Mouse (Mus musculus): Measurements from ENCODE around the gene Dlg2. TPM values are rescaled to one million over a fixed set of nuclear protein-coding genes. Genes with fewer than 3 reads are reported as not detected.

The Dlg2 gene
- polyA plus RNA-seq, 1 experiment: 0.01 TPM

- TF ChIP-seq MAX (IDR thresholded peaks at IDR 0.05) (no peak), CTCF (IDR thresholded peaks at IDR 0.05; ENCODE audit: control insufficient read depth, insufficient read depth, insufficient read length) (no peak), CEBPB (IDR thresholded peaks at IDR 0.05; ENCODE audit: low read depth) (no peak), FOSL1 (IDR thresholded peaks at IDR 0.05; ENCODE audit: insufficient read depth, low read length, poor library complexity, severe bottlenecking) (no peak), MYOG (IDR thresholded peaks at IDR 0.05; ENCODE audit: control insufficient read depth, extremely low read depth, insufficient read length) (no peak), MYOD1 (IDR thresholded peaks at IDR 0.05; ENCODE audit: control insufficient read depth, insufficient read length, low read depth) (no peak), USF1 (IDR thresholded peaks at IDR 0.05; ENCODE audit: low read depth) (no peak)
- Histone ChIP-seq H3ac (ENCODE audit: control insufficient read depth, insufficient read length, low read depth) (no peak overlapping the region), H3K79me2 (ENCODE audit: control insufficient read depth, insufficient read depth) (no peaks in the 10 kb centered on the region), H3K27me3 (ENCODE audit: control insufficient read depth, insufficient read depth, insufficient read length) (no peaks in the 10 kb centered on the region), H3K36me3 (ENCODE audit: control insufficient read depth, insufficient read depth) (no peaks in the 10 kb centered on the region), H3K4me3 (ENCODE audit: insufficient read depth, poor library complexity, severe bottlenecking) (no peak overlapping the region), H3K79me3 (ENCODE audit: low read depth) (no peaks in the 10 kb centered on the region)
Observed at GRCm38 (mm10) chr7:92247594-92247993, 1771.1 kb downstream of the Dlg2 start.

GRCm38 (mm10) chr7:92248619-92249018 lies 1772.1 kb downstream of the Dlg2 start:
- Histone ChIP-seq H3K79me3 (ENCODE audit: low read depth) (no peaks in the 10 kb centered on the region), H3K36me3 (ENCODE audit: control insufficient read depth, insufficient read depth) (no peaks in the 10 kb centered on the region), H3K79me2 (ENCODE audit: control insufficient read depth, insufficient read depth) (no peaks in the 10 kb centered on the region), H3K27me3 (ENCODE audit: control insufficient read depth, insufficient read depth, insufficient read length) (no peaks in the 10 kb centered on the region), H3K4me3 (ENCODE audit: insufficient read depth, poor library complexity, severe bottlenecking) (no peak overlapping the region), H3ac (ENCODE audit: control insufficient read depth, insufficient read length, low read depth) (no peak overlapping the region)
- TF ChIP-seq FOSL1 (IDR thresholded peaks at IDR 0.05; ENCODE audit: insufficient read depth, low read length, poor library complexity, severe bottlenecking) (no peak), MYOG (IDR thresholded peaks at IDR 0.05; ENCODE audit: control insufficient read depth, extremely low read depth, insufficient read length) (no peak), MYOD1 (IDR thresholded peaks at IDR 0.05; ENCODE audit: control insufficient read depth, insufficient read length, low read depth) (no peak), CEBPB (IDR thresholded peaks at IDR 0.05; ENCODE audit: low read depth) (no peak), CTCF (IDR thresholded peaks at IDR 0.05; ENCODE audit: control insufficient read depth, insufficient read depth, insufficient read length) (no peak), MAX (IDR thresholded peaks at IDR 0.05) (no peak), USF1 (IDR thresholded peaks at IDR 0.05; ENCODE audit: low read depth) (no peak)

- no peaks in the 10 kb centered on the region for H3K79me2 ChIP-seq (ENCODE audit: control insufficient read depth, insufficient read depth)
- no peaks in the 10 kb centered on the region for H3K36me3 ChIP-seq (ENCODE audit: control insufficient read depth, insufficient read depth)
- no peak for TF ChIP-seq CTCF (IDR thresholded peaks at IDR 0.05; ENCODE audit: control insufficient read depth, insufficient read depth, insufficient read length)
- TF ChIP-seq CEBPB (IDR thresholded peaks at IDR 0.05; ENCODE audit: low read depth): no peak
- TF ChIP-seq MYOG (IDR thresholded peaks at IDR 0.05; ENCODE audit: control insufficient read depth, extremely low read depth, insufficient read length): no peak
- no peak for TF ChIP-seq MYOD1 (IDR thresholded peaks at IDR 0.05; ENCODE audit: control insufficient read depth, insufficient read length, low read depth)
- TF ChIP-seq FOSL1 (IDR thresholded peaks at IDR 0.05; ENCODE audit: insufficient read depth, low read length, poor library complexity, severe bottlenecking): no peak
- no peak overlapping the region for H3K4me3 ChIP-seq (ENCODE audit: insufficient read depth, poor library complexity, severe bottlenecking)
- H3K79me3 ChIP-seq (ENCODE audit: low read depth): no peaks in the 10 kb centered on the region
- no peak overlapping the region for H3ac ChIP-seq (ENCODE audit: control insufficient read depth, insufficient read length, low read depth)
- no peaks in the 10 kb centered on the region for H3K27me3 ChIP-seq (ENCODE audit: control insufficient read depth, insufficient read depth, insufficient read length)
Observed at GRCm38 (mm10) chr7:92258148-92258547, 1781.7 kb downstream of the Dlg2 start.

- H3K36me3 ChIP-seq (ENCODE audit: control insufficient read depth, insufficient read depth): no peaks in the 10 kb centered on the region
- TF ChIP-seq MYOD1 (IDR thresholded peaks at IDR 0.05; ENCODE audit: control insufficient read depth, insufficient read length, low read depth) (no peak), CEBPB (IDR thresholded peaks at IDR 0.05; ENCODE audit: low read depth) (no peak), FOSL1 (IDR thresholded peaks at IDR 0.05; ENCODE audit: insufficient read depth, low read length, poor library complexity, severe bottlenecking) (no peak), MYOG (IDR thresholded peaks at IDR 0.05; ENCODE audit: control insufficient read depth, extremely low read depth, insufficient read length) (no peak), MAX (IDR thresholded peaks at IDR 0.05) (no peak), USF1 (IDR thresholded peaks at IDR 0.05; ENCODE audit: low read depth) (no peak)
- no peak overlapping the region for H3ac ChIP-seq (ENCODE audit: control insufficient read depth, insufficient read length, low read depth)
- no peaks in the 10 kb centered on the region for H3K79me2 ChIP-seq (ENCODE audit: control insufficient read depth, insufficient read depth)
- H3K27me3 ChIP-seq (ENCODE audit: control insufficient read depth, insufficient read depth, insufficient read length): no peaks in the 10 kb centered on the region
- no peak overlapping the region for H3K4me3 ChIP-seq (ENCODE audit: insufficient read depth, poor library complexity, severe bottlenecking)
- no peaks in the 10 kb centered on the region for H3K79me3 ChIP-seq (ENCODE audit: low read depth)
Observed at GRCm38 (mm10) chr7:92258701-92259100, 1782.2 kb downstream of the Dlg2 start.

- Histone ChIP-seq H3ac (ENCODE audit: control insufficient read depth, insufficient read length, low read depth) (no peak overlapping the region), H3K27me3 (ENCODE audit: control insufficient read depth, insufficient read depth, insufficient read length) (no peaks in the 10 kb centered on the region), H3K79me2 (ENCODE audit: control insufficient read depth, insufficient read depth) (no peaks in the 10 kb centered on the region), H3K79me3 (ENCODE audit: low read depth) (no peaks in the 10 kb centered on the region), H3K36me3 (ENCODE audit: control insufficient read depth, insufficient read depth) (no peaks in the 10 kb centered on the region), H3K4me3 (ENCODE audit: insufficient read depth, poor library complexity, severe bottlenecking) (no peak overlapping the region)
- TF ChIP-seq CEBPB (IDR thresholded peaks at IDR 0.05; ENCODE audit: low read depth) (no peak), CTCF (IDR thresholded peaks at IDR 0.05; ENCODE audit: control insufficient read depth, insufficient read depth, insufficient read length) (no peak), FOSL1 (IDR thresholded peaks at IDR 0.05; ENCODE audit: insufficient read depth, low read length, poor library complexity, severe bottlenecking) (no peak), USF1 (IDR thresholded peaks at IDR 0.05; ENCODE audit: low read depth) (no peak), MAX (IDR thresholded peaks at IDR 0.05) (no peak), MYOD1 (IDR thresholded peaks at IDR 0.05; ENCODE audit: control insufficient read depth, insufficient read length, low read depth) (no peak)
Observed at GRCm38 (mm10) chr7:92264325-92264724, 1787.9 kb downstream of the Dlg2 start.

GRCm38 (mm10) chr7:92264964-92265363 lies 1788.5 kb downstream of the Dlg2 start:
- no peaks in the 10 kb centered on the region for H3K36me3 ChIP-seq (ENCODE audit: control insufficient read depth, insufficient read depth)
- H3K27me3 ChIP-seq (ENCODE audit: control insufficient read depth, insufficient read depth, insufficient read length): no peaks in the 10 kb centered on the region
- no peak for TF ChIP-seq MYOD1 (IDR thresholded peaks at IDR 0.05; ENCODE audit: control insufficient read depth, insufficient read length, low read depth)
- TF ChIP-seq CTCF (IDR thresholded peaks at IDR 0.05; ENCODE audit: control insufficient read depth, insufficient read depth, insufficient read length): no peak
- TF ChIP-seq MYOG (IDR thresholded peaks at IDR 0.05; ENCODE audit: control insufficient read depth, extremely low read depth, insufficient read length): no peak
- TF ChIP-seq MAX (IDR thresholded peaks at IDR 0.05): no peak
- no peak for TF ChIP-seq USF1 (IDR thresholded peaks at IDR 0.05; ENCODE audit: low read depth)
- TF ChIP-seq FOSL1 (IDR thresholded peaks at IDR 0.05; ENCODE audit: insufficient read depth, low read length, poor library complexity, severe bottlenecking): no peak
- no peak for TF ChIP-seq CEBPB (IDR thresholded peaks at IDR 0.05; ENCODE audit: low read depth)
- H3K79me2 ChIP-seq (ENCODE audit: control insufficient read depth, insufficient read depth): no peaks in the 10 kb centered on the region
- no peak overlapping the region for H3K4me3 ChIP-seq (ENCODE audit: insufficient read depth, poor library complexity, severe bottlenecking)
- no peak overlapping the region for H3ac ChIP-seq (ENCODE audit: control insufficient read depth, insufficient read length, low read depth)
- H3K79me3 ChIP-seq (ENCODE audit: low read depth): no peaks in the 10 kb centered on the region

All from C2C12 (cell line).